Mouse (Mus musculus): ENCODE data around the gene Eif3l.

The Eif3l gene

GRCm38 (mm10) chr15:79050160-79050845, 24.7 kb upstream of the Eif3l start:
- DNase-seq (ENCODE audit: low spot score), result no peak

GRCm38 (mm10) chr15:79050964-79051363, 24.0 kb upstream of the Eif3l start:
- DNase-seq (ENCODE audit: low spot score), result no peak

- DNase-seq (ENCODE audit: low spot score), result no peak
Observed at GRCm38 (mm10) chr15:79051461-79052360, 23.3 kb upstream of the Eif3l start.

GRCm38 (mm10) chr15:79052366-79052765, 22.6 kb upstream of the Eif3l start:
- no peak for DNase-seq (ENCODE audit: low spot score)

- no peak for DNase-seq (ENCODE audit: low spot score)
Observed at GRCm38 (mm10) chr15:79056601-79057000, 18.4 kb upstream of the Eif3l start.

GRCm38 (mm10) chr15:79057850-79058249, 17.1 kb upstream of the Eif3l start:
- DNase-seq (ENCODE audit: low spot score), result no peak

GRCm38 (mm10) chr15:79060887-79061565, 14.0 kb upstream of the Eif3l start:
- no peak for DNase-seq (ENCODE audit: low spot score)

GRCm38 (mm10) chr15:79062376-79063159, 12.4 kb upstream of the Eif3l start, which contains the start of gene Ankrd54:
Gene Ankrd54 (minus strand): TSS chr15:79062893.
- peak; percentile 98 for DNase-seq (ENCODE audit: low spot score)

GRCm38 (mm10) chr15:79063160-79063740, 11.7 kb upstream of the Eif3l start:
- no peak for DNase-seq (ENCODE audit: low spot score)

GRCm38 (mm10) chr15:79065086-79065770, 9.8 kb upstream of the Eif3l start:
- no peak for DNase-seq (ENCODE audit: low spot score)

GRCm38 (mm10) chr15:79066276-79066675, 8.7 kb upstream of the Eif3l start:
- no peak for DNase-seq (ENCODE audit: low spot score)

GRCm38 (mm10) chr15:79067631-79068030, 7.3 kb upstream of the Eif3l start:
- DNase-seq (ENCODE audit: low spot score), result no peak

- DNase-seq (ENCODE audit: low spot score), result no peak
Observed at GRCm38 (mm10) chr15:79068416-79068815, 6.6 kb upstream of the Eif3l start.

GRCm38 (mm10) chr15:79071117-79072039, 3.6 kb upstream of the Eif3l start:
- DNase-seq (ENCODE audit: low spot score), result peak; percentile 42

- no peak for DNase-seq (ENCODE audit: low spot score)
Observed at GRCm38 (mm10) chr15:79073752-79074151, 1.2 kb upstream of the Eif3l start.

- DNase-seq (ENCODE audit: low spot score), result no peak
Observed at GRCm38 (mm10) chr15:79074446-79074845, 533 bp upstream of the Eif3l start.

- no peak for DNase-seq (ENCODE audit: low spot score)
Observed at GRCm38 (mm10) chr15:79075658-79076365, 833 bp downstream of the Eif3l start.

GRCm38 (mm10) chr15:79079567-79079966, 4.6 kb downstream of the Eif3l start:
- no peak for DNase-seq (ENCODE audit: low spot score)

- DNase-seq (ENCODE audit: low spot score), result no peak
Observed at GRCm38 (mm10) chr15:79092284-79092683, 17.3 kb downstream of the Eif3l start.

All from T-cell, adult 2 months (primary cell).